Mouse (Mus musculus) limb, embryonic 15.5 days (tissue): Measurements from ENCODE around the gene Siglece. TPM values are rescaled to one million over a fixed set of nuclear protein-coding genes. Genes with fewer than 3 reads are reported as not detected.

Source experiments
- ATAC-seq: fragments of 200-750 bp; cut with Nextera tagmentation; 2 replicates; pipeline ENCODE4 v1.8.0; 2017; ENCODE audit warnings: low read depth, moderate TSS enrichment; ENCODE audit not compliant: insufficient number of reproducible peaks, low FRiP score, low TSS enrichment
- H3K27ac ChIP-seq: fragments of 300-500 bp; sonication (generic); 2 replicates; pipeline ENCODE4 v1.5.1; 2015; ENCODE audit warnings: moderate library complexity, mild to moderate bottlenecking, inconsistent platforms
- H3K27me3 ChIP-seq: fragments of 300-500 bp; sonication (generic); 2 replicates; pipeline ENCODE4 v1.6.1; 2015; ENCODE audit warnings: inconsistent platforms
- H3K36me3 ChIP-seq: fragments of 300-500 bp; sonication (generic); 2 replicates; pipeline ENCODE4 v1.6.1; 2015; ENCODE audit warnings: inconsistent platforms
- H3K4me1 ChIP-seq: fragments of 300-500 bp; sonication (generic); 2 replicates; pipeline ENCODE4 v1.6.1; 2015; ENCODE audit warnings: inconsistent platforms
- H3K4me2 ChIP-seq: fragments of 300-500 bp; sonication (generic); 2 replicates; pipeline ENCODE4 v1.6.1; 2015; ENCODE audit warnings: mild to moderate bottlenecking, inconsistent platforms
- H3K4me3 ChIP-seq: fragments of 300-500 bp; sonication (generic); 2 replicates; pipeline ENCODE4 v1.5.1; 2015; ENCODE audit warnings: mild to moderate bottlenecking, inconsistent platforms
- H3K9ac ChIP-seq: fragments of 300-500 bp; sonication (generic); 2 replicates; pipeline ENCODE4 v1.6.1; 2015; ENCODE audit warnings: inconsistent platforms
- H3K9me3 ChIP-seq: fragments of 300-500 bp; sonication (generic); 2 replicates; pipeline ENCODE4 v1.6.1; 2016; ENCODE audit warnings: inconsistent platforms
- WGBS: fragments of 180-500 bp; shearing (Covaris S2); methylation state at CpG from one replicate; pipeline ENCODE4 v1.1.7; 2015; 5-methylcytosine and 5-hydroxymethylcytosine counted together
- polyA plus RNA-seq: library from polyadenylated mRNA; unstranded; fragments of >200 nt; fragmentation: Nextera tagmentation; extraction: Ambion mirVana; gene quantifications from 2 replicates; pipeline ENCODE4 v1.2.1, GENCODE M21; 2015

Gene Siglece
- polyA plus RNA-seq, 1 experiment from 2014 or later, result 1.2 TPM

GRCm38 (mm10) chr7:43662804-43663203, 2.8 kb upstream of the Siglece start:
- Histone ChIP-seq H3K27ac (no peak overlapping the region), H3K4me1 (no peaks in the 10 kb centered on the region), H3K4me2 (no peak overlapping the region), H3K36me3 (no peaks in the 10 kb centered on the region), H3K9ac (no peak overlapping the region), H3K27me3 (no peaks in the 10 kb centered on the region), H3K4me3 (no peak overlapping the region), H3K9me3 (no peaks in the 10 kb centered on the region; the same call in 1 of the 2 replicates)
- 91% methylated on average over 1 of the region's 1 CpGs for WGBS
- no peak for ATAC-seq

- no peaks in the 10 kb centered on the region for H3K4me1 ChIP-seq
These were observed 3.7 kb downstream of the Siglece start for GRCm38 (mm10) chr7:43656232-43656631.

DNA sequence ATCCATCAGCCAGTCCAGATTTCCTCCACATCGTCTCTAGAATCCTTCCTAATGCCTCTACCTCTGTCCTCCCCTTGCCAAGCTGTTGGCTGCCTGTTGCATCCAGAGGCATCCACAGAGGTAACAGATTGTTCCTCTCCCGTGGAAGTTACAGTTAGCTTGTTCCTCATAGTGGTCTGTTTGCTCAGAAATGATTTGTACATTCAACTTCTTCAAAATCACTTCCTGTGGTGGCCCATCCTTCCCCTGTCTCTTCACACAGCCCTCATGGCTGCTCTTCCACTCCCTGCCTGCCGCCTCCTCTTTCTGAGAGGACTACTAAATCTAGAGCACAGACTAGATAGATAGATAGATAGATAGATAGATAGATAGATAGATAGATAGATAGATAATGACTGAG, 5.4 kb downstream of the Siglece start:
- H3K27me3 ChIP-seq, result no peaks in the 10 kb centered on the region
- H3K9ac ChIP-seq, result no peak overlapping the region
- H3K4me1 ChIP-seq, result no peaks in the 10 kb centered on the region
- H3K4me3 ChIP-seq, result no peak overlapping the region
- 74% methylated on average over 3 of the region's 3 CpGs for WGBS
- H3K4me2 ChIP-seq, result no peak overlapping the region
- no peak overlapping the region for H3K27ac ChIP-seq
- no peaks in the 10 kb centered on the region for H3K9me3 ChIP-seq
- ATAC-seq, result no peak
- no peaks in the 10 kb centered on the region for H3K36me3 ChIP-seq

More at GRCm38 (mm10) chr7:43656232-43656631, 3.7 kb downstream of the Siglece start:
- Histone ChIP-seq H3K4me2 (no peak overlapping the region), H3K27me3 (no peaks in the 10 kb centered on the region), H3K9ac (no peak overlapping the region), H3K27ac (no peak overlapping the region), H3K4me3 (no peak overlapping the region), H3K36me3 (no peaks in the 10 kb centered on the region), H3K9me3 (no peaks in the 10 kb centered on the region)
- WGBS, result 59% methylated on average over 6 of the region's 6 CpGs
- no peak for ATAC-seq

DNA sequence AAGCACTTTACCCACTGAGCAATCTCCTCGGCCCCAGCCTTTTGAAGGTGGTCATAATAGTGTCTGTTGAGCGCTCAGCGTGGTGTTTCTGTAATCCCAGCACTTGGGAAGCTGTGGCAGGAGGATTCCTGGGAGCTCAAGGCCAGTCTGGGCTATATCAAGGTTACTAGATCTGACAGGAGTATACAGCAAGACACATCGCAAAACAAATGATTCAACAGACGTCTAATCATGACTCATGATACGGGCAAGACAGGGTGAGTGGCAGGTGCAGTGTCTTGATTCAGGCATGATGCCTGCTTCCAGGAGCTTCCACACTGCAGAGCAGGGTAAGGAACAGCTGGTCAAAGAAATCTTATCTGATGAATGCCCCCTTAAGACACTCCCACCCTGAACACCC, 7.3 kb downstream of the Siglece start:
- no peak for ATAC-seq
- Histone ChIP-seq H3K9ac (no peak overlapping the region), H3K27ac (no peak overlapping the region), H3K4me3 (no peak overlapping the region), H3K4me1 (no peaks in the 10 kb centered on the region), H3K36me3 (no peaks in the 10 kb centered on the region), H3K4me2 (no peak overlapping the region), H3K27me3 (no peaks in the 10 kb centered on the region), H3K9me3 (no peaks in the 10 kb centered on the region)
- 88% methylated on average over 6 of the region's 6 CpGs for WGBS

- no peak overlapping the region for H3K4me2 ChIP-seq
- no peak overlapping the region for H3K27ac ChIP-seq
- H3K9ac ChIP-seq, result no peak overlapping the region
- no peaks in the 10 kb centered on the region for H3K4me1 ChIP-seq
- H3K27me3 ChIP-seq, result no peaks in the 10 kb centered on the region
- no peak overlapping the region for H3K4me3 ChIP-seq
- H3K9me3 ChIP-seq, result no peaks in the 10 kb centered on the region
- no peak for ATAC-seq
- no peaks in the 10 kb centered on the region for H3K36me3 ChIP-seq
- 80% methylated on average over 17 of the region's 17 CpGs for WGBS
These were observed 16.8 kb downstream of the Siglece start for GRCm38 (mm10) chr7:43643046-43643652.

GRCm38 (mm10) chr7:43642587-43642986, 17.4 kb downstream of the Siglece start:
- H3K4me2 ChIP-seq, result no peak overlapping the region
- no peak for ATAC-seq
- no peaks in the 10 kb centered on the region for H3K4me1 ChIP-seq
- 76% methylated on average over 5 of the region's 5 CpGs for WGBS
- H3K9me3 ChIP-seq, result no peaks in the 10 kb centered on the region
- no peak overlapping the region for H3K4me3 ChIP-seq
- H3K9ac ChIP-seq, result no peak overlapping the region
- H3K27ac ChIP-seq, result no peak overlapping the region
- no peaks in the 10 kb centered on the region for H3K27me3 ChIP-seq
- H3K36me3 ChIP-seq, result no peaks in the 10 kb centered on the region

GRCm38 (mm10) chr7:43637118-43637517, 22.8 kb downstream of the Siglece start:
- no peaks in the 10 kb centered on the region for H3K36me3 ChIP-seq
- H3K4me3 ChIP-seq, result no peak overlapping the region
- no peak for ATAC-seq
- no peak overlapping the region for H3K9ac ChIP-seq
- no peaks in the 10 kb centered on the region for H3K27me3 ChIP-seq
- H3K4me1 ChIP-seq, result no peaks in the 10 kb centered on the region
- no peak overlapping the region for H3K27ac ChIP-seq
- 62% methylated on average over 1 of the region's 1 CpGs for WGBS
- H3K9me3 ChIP-seq, result no peaks in the 10 kb centered on the region
- H3K4me2 ChIP-seq, result no peak overlapping the region

DNA sequence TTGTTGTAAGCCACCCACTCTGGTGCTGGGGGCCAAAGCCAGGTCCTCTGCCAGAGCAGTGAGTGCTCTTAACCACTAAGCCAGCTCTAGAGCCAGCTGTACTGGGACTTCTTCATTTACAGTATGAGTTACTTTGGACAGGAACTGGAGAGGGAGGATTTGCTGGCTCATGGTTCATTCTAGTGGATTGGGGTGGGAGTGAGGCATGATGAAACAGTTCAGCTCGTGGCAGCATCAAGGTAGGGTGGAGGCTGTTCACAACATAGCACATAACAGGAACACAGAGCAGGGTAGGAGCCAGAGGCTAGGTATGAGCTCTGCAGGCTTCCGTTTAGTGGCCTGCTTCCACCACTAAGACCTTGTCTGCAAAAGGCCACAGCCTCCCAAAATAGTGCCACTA, 23.8 kb downstream of the Siglece start:
- Histone ChIP-seq H3K4me1 (no peaks in the 10 kb centered on the region), H3K4me3 (no peak overlapping the region), H3K27ac (no peak overlapping the region), H3K9ac (no peak overlapping the region), H3K27me3 (no peaks in the 10 kb centered on the region), H3K4me2 (no peak overlapping the region), H3K36me3 (no peaks in the 10 kb centered on the region), H3K9me3 (no peaks in the 10 kb centered on the region)
- ATAC-seq, result no peak
- WGBS, result 62% methylated on average over 2 of the region's 2 CpGs

DNA sequence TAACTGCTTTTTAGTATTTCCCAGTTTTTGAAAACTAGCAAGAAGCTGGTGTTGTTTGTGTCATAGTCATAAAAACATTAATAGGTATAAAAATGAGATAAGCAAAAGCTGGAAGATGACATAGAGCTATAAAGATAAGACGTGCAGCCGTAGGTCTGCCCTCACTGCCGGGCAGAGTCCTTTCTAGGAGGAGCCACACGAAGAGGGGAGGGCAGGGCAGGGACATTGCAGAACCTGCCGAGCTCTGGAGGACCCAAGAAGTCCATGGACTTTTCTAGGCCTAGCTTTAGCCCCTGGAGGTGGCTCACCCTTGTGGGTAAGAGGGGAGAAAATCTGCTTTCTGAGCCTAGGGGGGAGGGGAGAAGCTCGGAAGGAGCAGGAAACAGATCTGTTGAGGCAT, 25.5 kb downstream of the Siglece start, which contains the start of gene Ceacam18:
Gene Ceacam18 (plus strand): TSS at position 208 of the 400 bp plus-strand sequence.
- WGBS, result 52% methylated on average over 6 of the region's 6 CpGs
- no peak within 1 kb of the TSS for H3K27ac ChIP-seq
- no peak within 1 kb of the TSS for H3K4me2 ChIP-seq
- no peaks in the 10 kb centered on the region for H3K27me3 ChIP-seq
- H3K9ac ChIP-seq, result no peak within 1 kb of the TSS
- H3K9me3 ChIP-seq, result no peaks in the 10 kb centered on the region
- H3K4me1 ChIP-seq, result no peaks in the 10 kb centered on the region
- no peak within 1 kb of the TSS for H3K4me3 ChIP-seq
- ATAC-seq, result no peak
- no peaks in the 10 kb centered on the region for H3K36me3 ChIP-seq

GRCm38 (mm10) chr7:43633940-43634339, 26.0 kb downstream of the Siglece start:
- WGBS, result 64% methylated on average over 4 of the region's 4 CpGs
- Histone ChIP-seq H3K4me3 (no peak overlapping the region), H3K9me3 (no peaks in the 10 kb centered on the region), H3K27ac (no peak overlapping the region), H3K36me3 (no peaks in the 10 kb centered on the region), H3K4me2 (no peak overlapping the region), H3K4me1 (no peaks in the 10 kb centered on the region), H3K9ac (no peak overlapping the region), H3K27me3 (no peaks in the 10 kb centered on the region)
- no peak for ATAC-seq

GRCm38 (mm10) chr7:43625794-43626422, 34.1 kb downstream of the Siglece start:
- no peaks in the 10 kb centered on the region for H3K4me1 ChIP-seq
- no peak overlapping the region for H3K27ac ChIP-seq
- WGBS, result 82% methylated on average over 8 of the region's 8 CpGs
- no peaks in the 10 kb centered on the region for H3K9me3 ChIP-seq
- H3K9ac ChIP-seq, result no peak overlapping the region
- ATAC-seq, result no peak
- no peaks in the 10 kb centered on the region for H3K36me3 ChIP-seq
- H3K4me2 ChIP-seq, result no peak overlapping the region
- no peaks in the 10 kb centered on the region for H3K27me3 ChIP-seq
- no peak overlapping the region for H3K4me3 ChIP-seq

GRCm38 (mm10) chr7:43625065-43625464, 34.9 kb downstream of the Siglece start:
- no peak for ATAC-seq
- H3K9me3 ChIP-seq, result no peaks in the 10 kb centered on the region
- H3K27ac ChIP-seq, result no peak overlapping the region
- H3K4me2 ChIP-seq, result no peak overlapping the region
- no peaks in the 10 kb centered on the region for H3K36me3 ChIP-seq
- H3K4me1 ChIP-seq, result no peaks in the 10 kb centered on the region
- no peaks in the 10 kb centered on the region for H3K27me3 ChIP-seq
- WGBS, result 65% methylated on average over 3 of the region's 3 CpGs
- H3K4me3 ChIP-seq, result no peak overlapping the region
- no peak overlapping the region for H3K9ac ChIP-seq
